Mouse (Mus musculus): Measurements from ENCODE around the gene Zfp945.

DNA sequence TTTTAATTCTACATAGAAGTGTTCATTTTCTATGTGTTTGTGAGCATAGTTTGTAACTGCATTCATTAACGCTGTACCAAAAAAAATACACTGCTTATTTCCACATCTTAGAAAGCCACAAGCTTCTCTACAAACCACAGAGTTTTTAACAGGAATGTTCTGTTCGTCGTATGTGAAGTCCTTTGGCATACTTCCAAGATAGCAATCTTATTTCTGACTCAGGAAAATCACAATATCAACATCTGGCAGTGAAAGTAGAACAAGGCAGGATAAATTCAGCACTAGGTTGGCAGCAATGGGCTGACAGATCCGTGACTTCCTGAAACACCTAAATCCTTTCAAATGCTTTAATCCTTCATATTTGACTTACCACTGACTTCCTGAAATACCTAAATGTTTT, 45.8 kb downstream of the Zfp945 start:
- TF ChIP-seq CTCF (IDR thresholded peaks at IDR 0.05 in 2 of 3, conservative IDR thresholded peaks at IDR 0.05 in 1 of 3; ENCODE audit: control insufficient read depth in 1 of 3, insufficient read depth in 1 of 3, low read depth in 2 of 3, low read length in 3 of 3, poor library complexity in 1 of 3, severe bottlenecking in 1 of 3) (no peak), MAX (IDR thresholded peaks at IDR 0.05; ENCODE audit: low read length) (no peak), CHD2 (IDR thresholded peaks at IDR 0.05; ENCODE audit: low read length) (no peak), EP300 (IDR thresholded peaks at IDR 0.05; ENCODE audit: low read depth in 1 of 2, low read length in 2 of 2) (no peak), POLR2AphosphoS5 (IDR thresholded peaks at IDR 0.05; ENCODE audit: borderline replicate concordance, low read depth, low read length) (no peak), POLR2A (IDR thresholded peaks at IDR 0.05; ENCODE audit: control insufficient read depth in 1 of 2, insufficient read depth in 1 of 2, low read depth in 1 of 2, low read length in 2 of 2, poor library complexity in 1 of 2) (no peak), ETS1 (IDR thresholded peaks at IDR 0.05; ENCODE audit: low read depth, low read length) (no peak), TCF12 (IDR thresholded peaks at IDR 0.05; ENCODE audit: low read depth, low read length) (no peak), HCFC1 (IDR thresholded peaks at IDR 0.05; ENCODE audit: low read depth, low read length) (no peak), UBTF (IDR thresholded peaks at IDR 0.05; ENCODE audit: borderline replicate concordance, insufficient read depth, low read depth, low read length) (no peak)
